Mouse (Mus musculus) 3T3-L1 (cell line): Measurements from ENCODE around the gene Nod2.
"Not testable (repeated sequence)": the region's sequence is repeated elsewhere in the genome, so short reads cannot be mapped to it uniquely, and the experiment has no call there.

ENCODE experiments used
- DNase-seq: peaks from one replicate; pipeline ENCODE4 v3.0.0-alpha.2; 2015; ENCODE audit warnings: low read depth, low spot score

The Nod2 gene

DNA sequence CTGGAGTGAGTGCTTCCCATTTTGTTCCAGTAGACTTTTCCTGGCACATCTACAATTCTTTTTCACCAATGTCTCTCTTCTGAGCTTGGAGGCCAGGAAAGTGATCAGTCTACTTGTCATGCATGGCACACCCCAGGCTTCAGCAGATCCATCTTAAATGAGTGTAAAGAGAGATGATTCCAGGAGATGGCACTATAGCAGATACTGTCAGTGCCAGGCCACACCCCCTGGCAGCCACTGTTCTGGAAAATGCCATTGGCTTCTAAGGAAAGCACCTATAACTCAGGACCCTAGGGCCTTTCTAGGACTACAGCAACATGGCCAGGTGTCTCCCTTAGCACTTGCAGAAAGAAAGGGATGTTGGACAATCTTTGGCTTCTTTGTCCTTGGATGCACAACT is 16.0 kb upstream of the Nod2 start:
- DNase-seq, result peak; percentile 68

DNA sequence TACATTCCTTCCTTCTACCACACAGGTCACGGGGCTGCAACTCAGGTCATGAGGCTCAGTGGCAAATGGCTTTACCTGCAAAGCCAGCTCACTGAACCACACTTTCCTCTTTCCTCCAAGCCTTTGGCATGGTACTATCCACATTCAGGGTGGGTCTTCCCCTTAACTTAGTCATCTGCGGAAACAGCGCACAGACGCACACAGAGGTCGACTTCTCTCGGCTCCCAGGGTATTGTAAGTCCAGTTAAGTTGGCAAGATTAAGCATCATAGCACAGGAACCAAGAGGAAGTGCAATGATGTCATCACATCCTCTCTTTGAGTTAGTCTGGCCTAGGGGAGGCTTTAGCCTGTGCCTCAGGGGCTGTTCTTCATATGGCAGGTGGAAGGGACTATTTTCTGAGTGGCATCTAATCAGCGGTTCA is 13.8 kb upstream of the Nod2 start:
- DNase-seq, result no peak

DNA sequence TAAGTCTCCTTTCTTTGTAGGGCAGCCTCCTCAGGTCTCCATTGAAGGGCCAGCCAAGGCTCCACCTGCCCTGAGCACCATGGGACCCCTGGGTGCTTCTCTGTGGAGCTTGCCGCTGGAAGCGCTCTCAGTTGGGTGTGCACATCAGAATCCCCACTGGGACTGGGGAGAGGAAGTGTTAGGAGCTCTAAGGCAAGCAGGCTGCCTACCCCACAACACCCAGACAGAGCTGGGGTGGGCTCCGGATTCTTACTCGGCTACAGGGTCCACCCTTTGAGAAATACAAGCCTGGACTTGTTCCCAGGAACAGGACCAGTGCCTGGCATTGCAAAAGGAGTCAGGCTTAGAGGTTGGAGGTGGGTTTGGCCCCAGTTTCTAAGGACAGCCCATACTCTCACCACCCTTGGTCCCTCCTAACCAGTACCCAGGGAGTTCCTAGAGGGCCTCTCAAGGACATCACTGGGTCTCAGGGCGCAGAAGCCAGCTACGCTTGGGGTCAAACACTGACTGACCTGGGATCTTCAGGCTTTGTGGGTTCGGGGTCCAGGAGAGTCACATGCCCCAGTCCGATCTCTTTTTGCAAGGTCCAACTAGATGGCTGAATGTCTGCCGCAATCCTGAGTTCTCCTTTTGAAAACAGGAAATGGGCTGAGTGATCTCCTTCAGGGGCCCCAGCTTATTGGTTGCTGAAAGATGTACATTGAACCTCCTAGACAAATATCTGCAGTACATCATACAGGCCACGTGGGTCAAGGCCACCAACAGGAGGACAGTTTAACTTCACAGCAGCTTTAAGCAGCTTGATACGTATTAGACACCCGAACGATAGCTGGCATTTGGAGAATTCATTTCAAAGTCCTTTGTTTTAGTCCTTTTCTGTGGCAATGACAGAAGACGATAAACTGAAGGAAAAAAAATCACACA is 11.4 kb upstream of the Nod2 start, which contains the start of gene Snx20:
TSS of gene Snx20 (minus strand) at position 655 of the 924 bp plus-strand sequence.
- no peak for DNase-seq

DNA sequence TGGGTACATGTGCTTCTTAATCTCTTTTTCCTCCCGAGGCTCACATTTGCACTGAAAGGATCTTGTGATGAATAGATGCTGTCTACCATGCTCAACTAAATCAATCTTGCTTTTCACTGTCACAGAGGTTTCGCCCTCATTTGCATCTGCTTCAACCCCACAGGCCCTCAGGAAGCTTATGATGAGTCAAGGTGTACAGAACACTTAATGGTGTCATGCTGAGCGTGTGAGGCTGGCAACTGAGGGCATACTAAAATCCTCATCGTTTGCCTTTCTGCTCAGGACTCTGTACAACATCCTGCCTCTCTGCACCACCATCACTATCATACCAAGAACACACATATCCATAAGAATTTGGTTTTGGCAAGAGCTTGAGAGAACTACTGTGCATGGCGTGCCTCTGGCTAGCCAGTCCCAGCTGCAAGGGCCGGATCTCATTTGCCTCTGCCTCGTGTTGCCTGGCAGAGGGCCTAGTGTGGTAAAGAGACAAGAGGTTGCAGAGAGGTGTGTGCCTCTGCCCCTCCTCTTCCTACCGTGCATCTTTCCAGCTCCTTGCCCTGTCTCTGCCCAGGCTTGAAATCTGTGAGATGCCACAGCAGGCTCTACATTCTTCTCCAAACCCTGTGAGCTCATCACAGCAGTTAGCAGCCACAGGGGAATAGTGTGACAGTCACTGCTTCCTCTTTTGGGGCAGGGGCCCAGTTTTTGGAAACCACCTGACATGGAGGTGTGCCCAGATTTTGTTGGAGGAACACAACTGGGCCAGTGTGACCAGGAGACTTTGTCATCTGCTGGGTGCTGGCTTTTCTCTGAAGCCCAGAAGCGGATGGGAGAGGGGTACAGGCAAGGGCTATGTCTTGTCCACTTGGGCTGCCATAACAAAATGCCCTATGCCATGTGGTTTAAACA is 9.8 kb upstream of the Nod2 start:
- DNase-seq, result peak; percentile 34

DNA sequence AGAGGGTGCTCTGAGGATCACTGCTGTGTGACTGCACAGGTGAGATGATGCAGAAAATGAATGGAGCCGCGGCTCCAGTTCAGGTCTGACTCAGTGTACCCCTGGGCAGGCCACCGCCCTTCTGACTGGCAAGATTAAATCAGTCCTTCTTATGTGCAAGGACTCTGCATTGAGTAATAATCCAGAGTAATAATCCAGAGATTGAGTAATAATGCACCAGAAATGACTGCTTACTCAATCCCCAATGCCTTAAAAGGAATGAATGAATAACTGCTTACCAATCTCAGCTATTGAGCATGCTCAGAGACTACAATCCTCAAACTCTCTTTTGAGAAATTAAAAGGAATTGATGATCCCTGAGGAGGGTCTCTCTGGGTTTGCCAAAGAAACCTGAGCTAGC is 8.2 kb upstream of the Nod2 start:
- DNase-seq, result no peak

DNA sequence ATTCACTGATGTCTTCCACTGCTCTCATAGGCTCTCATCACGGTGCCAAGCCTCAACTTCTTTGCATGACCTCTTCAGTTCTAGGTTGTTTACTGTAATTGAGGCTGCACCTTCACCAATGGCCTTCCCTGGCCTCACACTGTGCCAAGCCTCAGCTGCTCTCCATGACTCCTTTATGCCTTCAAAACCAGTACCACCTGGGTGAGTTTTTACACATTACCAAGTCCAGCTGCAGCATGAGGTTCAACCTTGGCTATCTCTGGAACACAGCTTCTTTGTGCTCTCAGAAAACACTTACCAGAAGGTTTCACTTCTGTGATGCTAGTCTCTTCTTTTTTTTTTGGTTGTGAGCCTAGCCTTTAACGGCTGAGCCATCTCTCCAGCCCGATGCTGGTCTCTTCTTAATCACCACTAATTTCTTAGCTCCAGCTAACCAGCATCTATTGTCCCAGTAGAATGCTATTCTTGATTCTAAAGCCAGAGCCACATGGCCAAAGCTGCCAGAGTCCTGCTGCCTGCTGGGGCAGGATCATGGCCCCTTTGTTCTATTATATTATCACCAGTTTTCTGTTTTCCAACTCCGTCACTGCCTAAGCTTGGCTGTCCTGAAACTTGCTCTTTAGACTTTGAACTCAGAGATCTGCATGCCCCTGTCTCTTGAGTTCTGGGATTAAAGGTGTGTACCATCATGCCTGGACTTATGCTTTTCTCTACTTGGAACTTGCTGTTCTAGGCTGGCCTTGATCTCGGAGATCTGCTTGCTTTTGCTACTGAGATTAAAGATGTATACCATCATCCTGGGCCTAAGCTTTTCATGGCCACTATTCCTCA is 4.2 kb upstream of the Nod2 start:
- no peak for DNase-seq

DNA sequence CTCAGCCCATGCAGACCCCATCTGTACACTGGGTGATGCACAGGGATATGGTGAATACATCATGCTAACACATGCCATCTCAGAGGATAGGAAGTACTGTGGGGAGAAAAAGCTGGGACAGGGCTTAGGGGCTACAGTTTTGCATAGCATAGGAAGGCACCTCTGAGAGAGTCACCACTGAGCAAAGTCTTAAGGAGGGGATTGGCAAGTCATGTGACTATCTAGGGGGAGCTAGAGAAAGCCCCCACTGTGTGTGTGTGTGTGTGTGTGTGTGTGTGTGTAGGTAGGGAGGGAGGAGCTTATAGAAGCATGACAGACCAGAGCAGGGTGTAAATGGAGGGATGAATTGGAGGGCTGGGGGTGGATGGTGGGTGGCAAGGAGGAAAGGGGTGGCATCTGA is 1.2 kb downstream of the Nod2 start:
- DNase-seq, result no peak

DNA sequence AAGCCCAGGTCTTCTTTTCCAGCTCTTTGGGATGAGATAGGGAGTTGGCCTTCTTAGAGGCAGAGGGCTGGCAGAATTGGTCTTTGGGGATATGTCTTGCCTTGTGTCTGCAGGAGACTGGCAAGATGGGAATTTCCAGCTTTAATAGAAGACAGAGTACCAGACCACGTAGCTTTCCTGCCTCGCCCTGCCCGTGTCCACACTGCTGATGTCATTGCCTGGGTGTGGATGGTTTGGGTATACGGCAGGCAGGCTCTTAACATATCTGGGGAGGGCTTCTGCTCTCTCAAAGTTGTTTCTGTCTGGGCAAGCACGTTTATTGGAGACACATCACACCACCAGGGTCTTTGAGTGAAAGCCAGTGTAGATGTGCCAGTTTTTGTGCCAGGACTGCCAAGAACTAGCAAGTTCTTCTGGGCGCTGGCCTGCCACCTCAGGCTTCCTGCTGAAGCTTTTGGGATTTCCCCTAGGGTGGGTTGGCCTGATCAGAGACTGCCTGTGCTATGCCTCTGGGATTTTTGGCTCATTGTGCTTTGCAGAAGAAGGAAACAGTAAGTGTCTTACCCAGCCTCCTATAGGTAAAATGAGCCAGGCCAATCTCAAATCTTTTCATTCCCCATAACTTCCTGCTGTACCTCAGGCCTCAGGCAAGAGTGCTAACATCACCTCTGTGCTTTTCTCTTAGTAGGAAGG is 3.0 kb downstream of the Nod2 start:
- DNase-seq, result no peak

DNA sequence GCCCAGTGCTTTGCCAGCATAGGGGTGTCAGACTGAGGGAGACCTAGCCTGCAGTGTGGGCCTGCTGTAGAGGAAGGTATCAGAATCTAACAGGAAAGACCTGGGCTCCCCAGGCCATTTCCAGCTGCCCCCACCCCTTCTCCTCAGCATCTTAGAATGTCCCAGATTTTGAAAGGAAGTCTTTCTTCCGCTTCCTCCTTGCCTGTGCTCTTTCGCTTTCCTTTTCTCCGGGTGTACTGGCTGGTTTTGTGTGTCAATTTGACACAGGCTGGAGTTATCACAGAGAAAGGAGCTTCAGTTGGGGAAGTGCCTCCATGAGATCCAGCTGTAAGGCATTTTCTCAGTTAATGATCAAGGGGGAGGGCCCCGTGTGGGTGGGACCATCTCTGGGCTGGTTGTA is 4.0 kb downstream of the Nod2 start:
- DNase-seq, result not testable (repeated sequence)

DNA sequence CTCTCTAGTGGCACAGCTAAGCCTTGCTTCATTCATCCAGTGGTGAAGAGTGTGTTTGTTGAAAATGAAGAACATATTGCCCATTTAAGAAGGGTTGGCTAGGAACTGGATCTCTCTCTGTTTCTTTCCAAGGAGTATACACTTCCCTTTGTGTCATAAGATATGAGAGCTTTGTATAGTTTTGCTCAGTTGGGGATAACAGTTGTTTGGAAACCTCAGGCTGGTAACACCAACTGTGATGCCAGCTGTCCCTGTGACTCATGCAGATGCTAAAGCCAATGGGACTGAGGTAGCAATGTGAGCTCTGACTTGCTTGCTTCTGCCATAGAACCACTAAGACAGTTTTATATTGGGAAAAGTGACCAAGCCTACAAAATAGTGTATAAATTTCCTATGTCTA is 8.2 kb downstream of the Nod2 start:
- peak; percentile 49 for DNase-seq

DNA sequence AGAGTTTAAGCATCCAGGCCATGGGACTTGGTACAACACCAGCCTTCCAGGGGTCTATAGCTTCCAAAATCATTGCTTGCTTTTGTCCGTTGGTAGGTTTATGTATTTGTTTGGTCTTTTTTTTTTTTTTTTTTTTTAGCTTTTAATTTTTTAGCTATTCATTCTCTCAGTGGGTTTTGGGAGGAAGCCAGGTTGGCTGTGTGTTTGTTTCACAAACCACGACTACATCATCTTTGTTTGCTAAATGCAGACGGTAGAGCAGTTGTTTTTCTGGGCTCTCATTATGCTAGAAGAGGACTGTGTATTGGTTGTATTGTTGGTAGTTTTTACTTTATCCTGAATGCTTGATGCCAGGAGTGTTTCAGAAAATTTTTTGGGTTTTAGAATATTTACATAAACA is 12.8 kb downstream of the Nod2 start:
- DNase-seq, result no peak

DNA sequence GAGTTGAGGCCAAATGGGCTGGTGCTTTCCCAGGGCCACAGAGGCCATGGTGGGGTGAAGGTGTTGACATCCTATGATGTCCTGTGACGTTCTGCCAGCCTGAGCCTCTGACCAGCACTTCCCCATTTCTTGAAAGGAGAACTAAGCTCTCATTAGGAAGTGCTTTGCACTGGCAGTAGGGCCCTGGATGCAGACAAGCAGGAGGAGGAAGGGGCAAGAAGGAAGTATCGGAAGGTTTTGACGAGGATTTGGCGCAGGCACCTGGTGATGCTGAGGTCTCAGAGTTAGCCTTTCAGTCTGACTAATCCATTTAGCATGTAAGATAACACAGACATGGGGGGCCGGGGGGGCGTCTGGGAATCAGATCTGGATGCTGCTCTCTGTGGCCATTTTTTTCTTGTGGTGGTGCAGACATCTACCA is 15.3 kb downstream of the Nod2 start:
- no peak for DNase-seq

DNA sequence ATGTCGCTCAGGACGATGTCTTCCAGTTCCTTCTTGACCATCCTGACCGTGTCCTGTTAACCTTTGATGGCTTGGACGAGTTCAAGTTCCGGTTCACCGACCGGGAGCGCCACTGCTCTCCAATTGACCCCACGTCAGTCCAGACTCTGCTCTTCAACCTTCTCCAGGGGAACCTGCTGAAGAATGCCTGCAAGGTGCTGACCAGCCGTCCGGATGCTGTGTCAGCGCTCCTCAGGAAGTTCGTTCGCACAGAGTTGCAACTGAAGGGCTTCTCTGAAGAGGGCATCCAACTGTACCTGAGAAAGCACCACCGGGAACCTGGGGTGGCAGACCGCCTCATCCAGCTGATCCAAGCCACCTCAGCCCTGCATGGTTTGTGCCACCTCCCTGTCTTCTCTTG is 17.0 kb downstream of the Nod2 start:
- DNase-seq, result no peak

DNA sequence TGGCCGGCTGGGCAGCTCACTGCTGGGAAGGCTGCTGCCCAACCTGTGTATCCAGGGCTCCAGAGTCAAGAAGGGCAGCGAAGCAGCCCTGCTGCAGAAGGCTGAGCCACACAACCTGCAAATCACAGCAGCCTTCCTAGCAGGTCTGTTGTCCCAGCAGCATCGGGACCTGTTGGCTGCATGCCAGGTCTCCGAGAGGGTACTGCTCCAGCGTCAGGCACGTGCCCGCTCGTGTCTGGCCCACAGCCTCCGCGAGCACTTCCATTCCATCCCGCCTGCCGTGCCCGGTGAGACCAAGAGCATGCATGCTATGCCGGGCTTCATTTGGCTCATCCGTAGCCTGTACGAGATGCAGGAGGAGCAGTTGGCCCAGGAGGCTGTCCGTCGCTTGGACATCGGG is 17.8 kb downstream of the Nod2 start:
- DNase-seq, result no peak

DNA sequence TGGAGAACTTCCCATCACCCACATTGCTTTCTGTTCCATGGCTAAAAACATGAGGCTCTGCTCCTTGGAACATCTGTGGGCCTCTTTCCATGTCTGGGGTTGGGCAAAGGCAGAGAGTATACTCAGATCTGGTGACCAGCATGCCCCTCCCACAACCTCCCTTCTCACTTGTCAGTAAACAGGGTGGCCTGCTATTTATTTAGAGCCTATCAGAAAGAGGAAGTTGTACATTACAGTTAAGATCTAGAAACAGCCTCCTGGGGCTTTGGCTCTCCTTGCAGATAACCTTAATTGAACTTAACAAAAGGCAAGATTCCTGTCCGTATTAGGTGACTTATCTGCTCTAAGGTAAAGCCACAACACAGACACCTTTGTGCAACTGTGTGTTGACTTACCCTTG is 19.3 kb downstream of the Nod2 start:
- DNase-seq, result no peak

DNA sequence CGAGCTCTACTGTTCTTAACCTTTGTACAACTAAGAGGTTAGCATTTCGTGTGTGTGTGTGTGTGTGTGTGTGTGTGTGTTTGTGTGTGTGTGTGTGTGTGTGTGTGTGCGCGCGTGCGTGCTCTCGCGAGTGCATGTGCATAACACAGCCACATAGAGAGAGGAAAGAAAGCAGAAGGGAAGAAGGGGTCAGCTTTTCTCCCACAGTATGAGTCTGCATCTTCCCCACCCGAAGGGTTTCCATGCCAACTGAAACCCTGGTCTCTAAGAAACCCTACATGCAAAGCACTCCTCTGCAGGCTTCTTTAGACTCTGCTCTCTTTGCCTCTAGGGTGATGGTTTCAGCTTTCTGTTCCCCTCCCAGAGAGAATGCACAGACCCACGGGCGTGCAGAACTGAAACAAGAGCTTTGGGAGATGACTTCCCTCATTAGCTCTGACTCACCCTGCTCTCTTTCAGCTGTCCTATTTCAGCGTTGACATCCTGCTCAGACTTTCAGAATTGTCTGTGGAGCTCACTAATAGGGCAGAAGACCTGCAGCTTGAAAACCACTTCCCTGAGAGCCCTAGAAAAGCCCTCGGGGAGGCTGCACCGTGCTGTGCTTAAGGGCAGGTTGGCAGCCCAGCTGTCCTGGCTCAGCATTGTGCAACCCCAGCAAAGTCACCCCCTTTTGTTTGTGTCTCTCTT is 21.4 kb downstream of the Nod2 start:
- DNase-seq, result peak; percentile 44

DNA sequence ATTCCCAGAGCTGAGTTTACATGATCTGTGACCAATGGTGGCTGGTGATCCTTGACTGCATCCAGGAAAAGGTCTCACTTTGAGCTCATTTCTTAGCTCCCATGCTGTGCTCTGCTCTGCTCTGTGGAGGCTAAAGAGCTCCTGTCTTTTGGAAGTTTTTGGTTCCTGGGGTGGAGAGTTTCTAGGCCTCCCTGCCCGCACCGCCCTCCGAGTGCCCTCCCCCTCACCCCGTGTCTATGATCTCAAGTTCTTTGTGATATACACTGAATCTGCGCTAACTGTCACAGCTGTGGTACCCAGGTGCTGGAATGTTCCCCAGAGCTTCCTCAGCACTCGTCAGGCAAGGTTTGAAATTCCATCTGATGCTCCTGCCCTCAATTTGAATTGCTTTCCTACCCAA is 23.7 kb downstream of the Nod2 start:
- DNase-seq, result no peak

DNA sequence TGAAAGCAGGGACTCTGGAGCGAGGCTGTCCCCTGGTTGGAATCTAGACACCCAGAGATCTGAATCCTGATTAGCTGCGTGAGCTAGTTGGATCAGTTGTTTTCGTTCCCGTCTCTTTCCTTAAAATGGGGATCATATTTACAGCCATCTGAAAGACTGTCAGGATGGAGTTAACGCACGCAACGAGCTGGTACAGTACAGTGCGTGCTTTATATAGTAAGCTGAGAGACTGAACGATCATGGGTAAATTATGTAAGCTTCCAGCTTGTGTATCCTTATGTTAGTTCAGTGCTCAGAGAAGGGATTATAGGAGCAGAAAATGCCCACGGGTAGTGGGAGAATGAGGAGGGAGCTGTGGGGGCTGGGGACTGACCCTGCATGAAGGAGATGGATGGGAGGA is 24.5 kb downstream of the Nod2 start:
- DNase-seq, result no peak

DNA sequence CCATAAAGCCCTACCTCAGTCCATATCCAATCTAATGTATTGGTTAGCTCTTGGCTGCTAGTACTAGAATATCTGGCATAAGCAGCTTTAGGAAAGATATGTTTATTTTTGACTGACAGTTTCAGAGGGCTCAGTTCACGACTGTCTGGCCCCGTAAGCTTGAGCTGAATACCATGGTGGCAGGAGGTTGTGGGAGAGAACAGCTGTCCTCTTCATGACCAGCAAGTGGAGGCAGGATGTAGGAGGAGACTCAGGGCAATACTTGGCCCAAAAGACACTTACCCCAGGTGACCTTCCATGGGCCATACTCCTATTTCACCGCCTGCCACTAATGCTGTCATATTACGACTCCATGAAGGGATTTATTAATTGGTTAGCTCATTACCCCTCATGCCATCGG is 26.7 kb downstream of the Nod2 start:
- no peak for DNase-seq

DNA sequence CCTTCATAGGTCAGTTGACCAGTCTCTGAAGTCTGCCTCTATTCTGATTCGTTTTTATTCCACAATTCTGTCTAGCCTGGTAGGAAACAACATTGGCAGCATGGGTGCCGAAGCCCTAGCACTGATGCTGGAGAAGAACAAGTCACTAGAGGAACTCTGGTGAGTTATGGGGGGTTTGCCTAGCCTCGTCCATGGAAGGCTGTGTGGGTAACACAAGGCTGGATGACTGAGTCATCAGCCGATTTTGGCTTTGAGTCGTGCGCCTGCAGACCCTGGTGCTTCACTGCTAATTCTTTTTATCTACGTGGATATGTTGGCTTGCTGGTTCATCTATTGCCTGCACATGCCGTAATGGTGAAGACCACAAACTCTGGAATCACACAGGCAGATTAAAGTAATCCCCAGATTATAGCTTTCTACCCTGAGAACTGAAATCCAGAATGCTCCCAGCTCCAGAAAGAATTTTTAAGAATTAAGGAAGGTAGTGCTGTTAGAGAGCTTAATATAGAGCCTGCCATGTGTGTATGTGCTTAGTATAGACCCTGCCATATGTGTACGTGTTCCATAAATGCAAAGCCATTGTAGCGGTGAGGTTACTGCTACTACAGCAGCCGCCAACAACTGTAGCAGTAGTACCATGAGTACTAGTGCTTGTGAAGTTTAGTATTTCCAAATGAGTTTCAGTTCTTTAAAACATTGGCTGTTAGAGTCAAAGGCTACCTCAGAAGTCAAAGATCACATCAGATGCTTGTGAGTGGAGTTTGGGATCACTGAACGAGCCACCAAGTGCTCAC is 28.5 kb downstream of the Nod2 start:
- no peak for DNase-seq
